Mouse (Mus musculus): ENCODE measurements around the gene Slc43a3.

GRCm38 (mm10) chr2:84886821-84887281 lies 49.5 kb upstream of the Slc43a3 start:
- no peak for TF ChIP-seq CTCF (IDR thresholded peaks at IDR 0.05; ENCODE audit: low read depth)
- TF ChIP-seq EP300 (IDR thresholded peaks at IDR 0.05; ENCODE audit: low read depth) = no peak

Measured in liver, postnatal 0 days (tissue).